Mouse (Mus musculus) right cerebral cortex, postnatal 10 days (tissue): ENCODE measurements around the gene Rdh12.
"Not testable (repeated sequence)": the region's sequence is repeated elsewhere in the genome, so short reads cannot be mapped to it uniquely, and the experiment has no call there.

ENCODE experiments used
- DNase-seq, 2 experiments: peaks; one replicate each; pipeline ENCODE4 v3.0.0; 2021; ENCODE audit warnings: low spot score in 2 of 2

The Rdh12 gene

DNA sequence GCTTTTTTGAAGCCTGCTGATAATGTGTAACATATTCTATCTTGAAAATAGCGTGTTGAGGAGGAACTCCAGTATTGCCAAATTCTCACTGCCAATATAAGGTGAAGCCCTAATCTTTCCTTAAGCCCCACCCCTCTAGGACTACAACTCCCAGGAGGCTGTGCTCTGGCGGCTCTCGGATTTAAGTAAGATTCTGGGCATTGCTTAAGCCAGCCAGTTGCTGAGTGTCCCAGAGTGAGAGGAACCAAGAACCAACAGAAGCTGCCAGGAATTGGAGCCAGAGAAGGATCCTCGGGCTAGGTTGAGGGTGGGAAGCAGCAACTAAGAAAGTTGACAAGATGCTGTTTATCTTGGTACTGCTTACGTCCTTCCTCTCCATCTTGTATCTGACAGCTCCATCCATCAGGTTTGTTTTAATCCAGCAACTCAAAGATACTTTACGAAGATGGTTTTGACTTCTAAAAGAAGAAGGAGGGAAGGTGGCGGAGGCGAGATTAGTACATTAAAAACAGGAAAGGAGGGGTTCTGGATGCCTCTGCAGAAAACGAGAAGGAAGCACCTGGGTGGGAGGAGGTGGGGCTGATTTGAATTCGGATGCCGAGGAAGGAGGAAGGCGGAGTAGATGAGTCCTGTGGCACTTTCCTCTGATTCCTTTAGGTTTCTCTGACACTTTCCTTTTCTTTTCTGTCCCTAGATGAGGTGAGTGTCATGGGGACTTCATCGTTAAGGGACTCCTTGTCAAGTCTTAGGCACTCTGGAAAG lies at the start of gene Rdh12:
Gene Rdh12, plus strand, starts transcription at position 212 of the 762 bp plus-strand sequence.
- peak; percentile 46 to 49 for DNase-seq

DNA sequence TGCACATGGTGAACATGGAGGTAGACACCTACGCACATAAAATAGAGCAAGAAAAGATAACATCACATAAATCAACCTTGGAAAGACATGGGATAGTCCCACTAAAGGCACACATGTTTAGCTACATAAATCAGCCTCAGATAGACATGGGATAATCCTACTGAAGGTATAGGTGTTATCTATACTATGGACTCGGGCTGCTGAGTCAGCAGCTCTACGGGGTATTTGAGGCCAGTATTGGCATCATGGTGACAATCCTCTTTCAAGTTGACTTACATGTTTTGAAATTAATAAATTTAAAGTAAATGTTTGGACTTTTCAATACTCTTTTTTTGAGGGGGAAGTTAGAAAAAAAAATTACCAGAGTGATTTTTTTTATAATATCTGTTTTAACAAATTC lies 45.8 kb upstream of the Rdh12 start:
- no peak for DNase-seq

DNA sequence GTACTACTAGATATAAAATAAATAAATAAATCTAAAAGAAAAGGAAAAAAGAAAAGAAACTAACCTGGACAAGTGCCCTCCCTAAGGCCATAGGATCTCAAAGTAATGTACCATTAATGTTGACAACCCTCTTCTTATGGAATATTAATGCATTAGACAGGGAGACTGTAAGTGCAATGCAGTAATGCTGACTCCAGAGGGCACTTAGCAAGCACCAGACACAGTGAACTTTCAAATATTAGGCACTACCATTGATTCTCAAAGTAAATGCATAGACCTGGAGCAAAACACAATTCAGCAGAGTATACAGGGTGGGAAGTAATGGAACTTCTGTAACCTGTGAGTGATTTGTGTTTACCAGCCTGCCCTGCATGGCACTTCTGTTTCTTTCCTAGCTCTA lies 39.5 kb upstream of the Rdh12 start:
- no peak for DNase-seq

DNA sequence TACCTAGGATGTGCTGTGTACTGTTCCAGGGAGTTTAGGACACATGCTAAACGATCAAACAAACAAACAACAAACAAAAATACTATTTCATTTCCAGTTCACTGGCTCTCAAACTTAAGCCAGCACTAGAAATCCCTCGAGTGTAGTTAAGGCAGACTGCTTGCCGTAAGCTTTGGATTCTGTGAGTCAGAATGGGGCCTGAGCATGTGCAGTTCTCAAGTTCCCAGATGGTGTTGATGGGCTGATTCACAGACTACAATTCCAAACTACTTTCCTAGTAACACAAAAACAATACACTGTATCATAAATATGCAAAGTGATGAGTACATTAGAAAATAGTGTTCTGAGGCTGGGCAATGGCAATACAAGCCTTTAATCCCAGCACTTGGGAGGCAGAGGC lies 38.3 kb upstream of the Rdh12 start:
- DNase-seq: no peak

DNA sequence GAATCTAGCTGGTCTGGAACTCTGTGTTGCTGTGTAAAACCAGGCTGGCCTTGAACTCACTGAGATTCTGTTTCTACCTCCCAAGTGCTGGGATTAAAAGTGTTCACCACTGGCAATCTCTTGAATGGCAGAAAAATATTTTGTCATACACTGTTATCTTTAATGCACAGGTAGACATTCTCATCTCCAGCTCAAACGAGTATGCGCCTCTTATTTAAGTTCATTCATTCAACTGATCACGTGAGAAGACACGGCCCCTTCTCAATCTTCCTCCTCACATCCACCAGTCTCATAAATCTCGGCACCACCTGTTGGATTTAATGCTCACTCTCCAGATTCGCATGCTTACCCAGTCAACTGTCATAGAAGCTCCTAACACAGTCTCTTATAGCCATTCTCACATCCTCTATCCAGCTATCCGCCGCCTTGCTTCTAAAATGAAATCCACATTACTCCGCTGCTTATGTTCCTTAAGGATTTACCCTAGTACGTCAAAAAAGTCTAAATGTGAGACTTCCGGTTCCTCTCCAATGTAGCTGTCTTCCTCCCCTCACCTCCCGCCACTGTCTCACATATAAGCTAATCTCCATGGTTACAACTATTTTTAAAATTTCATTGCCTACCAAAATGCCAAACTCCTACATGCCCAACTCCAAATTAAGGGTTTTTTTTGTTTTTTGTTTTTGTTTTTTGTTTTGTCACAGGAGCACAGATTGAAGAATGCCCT lies 37.3 kb upstream of the Rdh12 start:
- DNase-seq: peak in 1 of 2 experiments; percentile 47

DNA sequence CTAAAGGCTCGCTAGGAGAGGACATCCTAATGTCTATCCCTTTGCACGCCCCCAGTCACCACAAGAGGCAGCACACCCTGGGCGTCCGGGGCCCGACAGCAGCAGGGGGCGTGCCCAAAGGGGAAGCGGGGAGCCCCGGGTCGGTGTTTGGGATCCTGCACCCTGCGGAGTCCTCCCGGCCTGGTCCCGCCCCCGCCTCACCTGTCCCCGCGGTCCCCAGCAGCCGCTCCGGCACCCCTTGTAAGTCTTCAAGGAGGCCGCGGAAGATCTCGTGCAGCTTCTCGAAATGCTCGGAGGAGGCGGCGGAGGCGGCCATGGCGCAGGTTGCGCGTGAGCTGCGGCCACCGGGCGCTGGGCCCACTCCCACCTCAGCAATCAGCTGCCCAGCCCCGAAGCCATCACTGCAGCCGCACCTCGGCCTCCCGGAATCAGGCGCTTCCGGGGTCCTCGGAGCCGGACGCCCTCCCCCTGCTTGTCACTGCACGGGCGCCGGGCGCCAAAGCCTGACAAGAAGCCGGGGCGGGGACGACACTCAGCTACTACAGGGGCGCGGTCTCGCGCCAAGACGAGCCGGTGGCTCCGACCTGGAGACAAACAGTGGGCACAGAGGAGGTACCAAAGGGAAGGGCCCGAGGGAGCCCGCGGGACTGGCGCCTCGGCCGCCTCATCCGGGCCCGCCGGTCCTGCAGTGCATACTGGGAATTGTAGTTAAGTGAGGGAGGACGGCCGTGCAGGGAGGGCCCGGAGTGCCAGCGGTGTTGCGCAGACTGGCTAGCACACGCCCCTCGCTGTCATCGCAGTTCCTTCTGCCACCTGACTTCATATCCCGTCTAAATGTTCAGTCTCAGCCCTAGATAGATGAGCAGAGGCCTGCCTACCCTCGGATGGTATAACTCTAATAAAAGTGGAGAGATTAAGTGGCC lies 36.4 kb upstream of the Rdh12 start, which contains the start of gene Vti1b:
Gene Vti1b, minus strand, starts transcription at position 649 of the 923 bp plus-strand sequence.
- DNase-seq: peak; percentile 93 to 95

DNA sequence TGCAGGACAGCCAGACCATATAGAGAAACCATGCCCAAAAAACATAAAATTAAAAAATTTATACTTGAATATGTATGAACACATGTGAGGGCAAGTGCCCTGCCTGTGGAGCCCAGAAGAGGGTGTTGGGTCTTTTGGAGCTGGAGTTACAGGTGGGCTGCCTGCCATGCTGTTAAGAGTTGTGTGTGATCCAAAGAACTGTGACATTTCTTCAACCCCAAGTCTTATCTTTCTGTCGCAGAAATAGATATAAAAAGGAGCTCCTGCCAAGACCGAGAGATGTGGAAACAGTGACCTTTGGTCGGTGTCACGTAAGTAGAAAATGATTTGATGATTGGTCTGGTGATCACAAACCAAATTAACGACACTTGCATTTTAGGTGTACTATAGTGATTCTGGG lies 35.0 kb upstream of the Rdh12 start:
- DNase-seq: no peak

DNA sequence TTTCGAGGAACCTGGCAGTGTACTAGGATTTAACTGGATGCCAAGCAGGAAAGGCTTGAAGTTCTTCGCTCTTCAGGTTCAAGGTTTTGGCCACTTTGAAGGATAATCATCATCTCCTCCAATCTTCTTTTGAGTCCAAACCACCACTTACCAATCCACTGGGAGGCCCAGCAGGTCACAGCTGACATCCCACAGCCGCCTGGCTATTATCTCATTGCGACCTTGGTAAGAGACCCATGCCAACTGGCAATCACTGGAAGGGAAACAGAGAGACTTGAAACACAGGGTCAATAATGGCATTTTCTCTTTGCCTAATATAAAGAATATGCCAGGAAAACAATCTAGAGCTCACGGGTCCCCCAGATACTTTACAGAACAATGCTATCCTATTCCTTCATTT lies 32.7 kb upstream of the Rdh12 start:
- DNase-seq: no peak

DNA sequence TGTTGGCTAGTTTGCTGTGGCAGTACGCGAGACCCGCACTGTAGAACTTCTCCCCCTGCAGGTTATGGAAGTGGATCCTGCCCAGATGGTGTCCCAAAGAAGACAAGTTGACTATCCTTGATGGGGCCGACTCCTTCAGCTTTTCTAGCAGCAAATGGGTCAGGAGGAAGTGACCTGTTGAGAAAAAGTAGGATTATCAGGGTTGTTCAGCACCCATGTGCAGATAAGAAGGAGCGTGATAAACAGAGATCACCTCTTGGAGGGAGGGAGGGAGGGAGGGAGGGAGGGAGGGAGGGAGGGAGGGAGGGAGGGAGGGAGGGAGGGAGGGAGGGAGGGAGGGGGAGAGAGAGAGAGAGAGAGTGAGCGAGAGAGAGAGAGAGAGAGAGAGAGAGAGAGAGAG lies 23.6 kb upstream of the Rdh12 start:
- not testable (repeated sequence) for DNase-seq

DNA sequence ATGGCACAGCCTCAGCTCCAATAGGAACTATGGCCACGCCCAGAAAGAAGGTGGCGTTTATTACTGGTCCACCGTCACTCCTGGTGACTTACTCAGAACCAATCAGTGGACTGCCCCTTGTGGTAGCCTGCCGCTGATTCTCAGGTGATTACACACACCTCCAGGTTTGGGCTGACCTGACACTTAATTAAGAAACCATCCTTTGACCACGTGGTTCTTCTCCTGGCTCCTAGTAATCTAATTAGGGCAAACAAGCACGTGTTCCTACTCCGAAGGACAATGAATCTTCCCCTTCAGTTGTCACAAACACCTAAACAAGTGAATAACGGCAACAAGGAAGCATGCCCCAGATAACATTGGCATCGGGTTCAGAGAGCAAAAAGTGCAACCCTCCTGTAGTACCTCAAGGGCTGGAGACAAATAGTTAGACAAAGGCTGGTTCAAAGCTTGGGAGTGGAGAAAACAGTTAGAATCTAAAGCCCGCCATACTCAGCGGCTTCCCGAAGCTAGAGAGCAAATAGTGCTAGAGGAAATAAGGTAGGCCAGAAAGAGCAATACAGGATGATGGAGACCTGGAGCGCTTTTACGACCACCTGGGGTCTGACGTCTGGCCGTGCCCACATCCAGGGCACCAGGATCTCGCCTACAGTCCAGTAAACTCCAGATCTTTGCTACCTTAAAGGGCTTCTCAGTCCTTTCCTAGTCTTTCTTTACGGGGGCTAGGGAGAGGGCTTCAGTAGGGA lies 17.6 kb upstream of the Rdh12 start:
- peak; percentile 81 to 91 for DNase-seq

DNA sequence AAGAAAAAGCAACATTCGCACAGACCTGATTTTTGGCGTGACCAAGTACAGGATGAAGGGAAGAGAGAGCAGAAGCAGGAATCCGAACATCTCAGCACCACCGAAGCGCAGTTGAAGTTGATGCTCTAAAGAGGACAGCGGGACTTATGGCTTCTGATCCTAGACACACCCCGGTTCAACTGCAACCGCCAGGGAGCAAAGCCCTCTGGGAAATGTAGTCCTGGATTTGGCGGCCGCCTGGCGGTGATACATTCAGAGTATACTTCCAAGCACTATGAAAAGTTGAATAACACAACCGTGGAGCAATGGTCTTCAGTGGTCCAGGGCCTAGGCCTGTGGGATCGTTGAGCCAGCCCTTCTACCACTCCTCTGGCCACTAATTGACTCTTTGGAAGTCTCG lies 17.0 kb upstream of the Rdh12 start:
- DNase-seq: peak; percentile 85 to 87

DNA sequence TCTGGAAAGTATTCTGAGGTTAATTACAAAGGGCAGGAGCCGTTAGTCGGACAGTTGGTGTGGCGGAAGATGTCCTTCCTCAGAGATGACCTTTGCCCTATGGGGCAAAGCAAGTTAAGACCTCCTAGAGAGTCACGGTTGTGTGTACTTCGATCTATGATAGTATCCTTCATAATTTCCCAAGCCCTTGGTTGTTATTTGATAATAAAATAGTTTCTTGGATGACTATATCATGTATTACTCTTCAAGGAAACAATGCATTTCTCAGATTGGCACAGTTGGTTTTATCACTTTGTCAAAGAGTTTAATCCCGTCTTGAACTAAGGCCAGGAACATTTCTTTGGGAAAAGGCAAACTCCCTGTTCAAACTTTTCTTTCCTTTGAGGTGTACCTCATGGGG lies 16.5 kb upstream of the Rdh12 start, which contains the start of gene Rdh11:
Gene Rdh11, minus strand, starts transcription at position 101 of the 400 bp plus-strand sequence.
- DNase-seq: no peak

DNA sequence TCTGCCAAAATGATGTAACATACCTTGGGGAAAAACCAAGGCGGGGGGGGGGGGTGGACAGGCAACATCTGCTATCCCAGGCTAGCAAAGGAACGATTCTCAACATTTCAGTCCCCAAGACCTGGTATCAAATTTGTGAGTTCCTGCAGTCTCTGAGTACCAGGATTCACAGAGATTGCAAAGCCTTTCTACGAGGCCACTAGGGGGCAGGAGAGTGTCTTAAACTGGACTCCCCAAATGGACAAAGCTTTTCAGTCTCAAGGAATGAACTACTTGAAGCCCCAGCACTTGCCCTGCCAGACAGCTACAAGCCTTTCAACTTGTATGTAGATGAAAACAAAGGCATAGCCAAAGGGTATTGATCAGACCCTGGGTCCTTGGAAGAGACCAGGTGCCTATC lies 15.3 kb upstream of the Rdh12 start:
- peak; percentile 65 to 74 for DNase-seq

DNA sequence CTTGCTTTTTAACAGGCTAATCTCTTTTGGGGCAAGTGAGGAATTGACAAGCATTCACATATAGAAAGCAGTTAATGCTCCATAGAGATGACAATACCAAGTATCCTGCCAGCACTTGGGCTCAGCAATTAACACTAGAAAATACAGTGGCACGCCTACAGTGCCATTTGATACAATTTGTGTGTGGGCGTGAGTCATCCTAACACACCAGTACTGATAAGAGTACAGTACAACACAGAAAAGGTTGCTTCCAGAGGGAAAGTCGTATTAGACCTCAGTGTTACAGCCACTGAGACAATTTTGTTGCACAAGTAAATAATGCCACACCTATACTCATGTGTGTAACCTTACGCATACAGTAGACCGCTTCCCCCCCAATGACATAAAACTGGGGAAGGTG lies 11.6 kb upstream of the Rdh12 start:
- DNase-seq: no peak

DNA sequence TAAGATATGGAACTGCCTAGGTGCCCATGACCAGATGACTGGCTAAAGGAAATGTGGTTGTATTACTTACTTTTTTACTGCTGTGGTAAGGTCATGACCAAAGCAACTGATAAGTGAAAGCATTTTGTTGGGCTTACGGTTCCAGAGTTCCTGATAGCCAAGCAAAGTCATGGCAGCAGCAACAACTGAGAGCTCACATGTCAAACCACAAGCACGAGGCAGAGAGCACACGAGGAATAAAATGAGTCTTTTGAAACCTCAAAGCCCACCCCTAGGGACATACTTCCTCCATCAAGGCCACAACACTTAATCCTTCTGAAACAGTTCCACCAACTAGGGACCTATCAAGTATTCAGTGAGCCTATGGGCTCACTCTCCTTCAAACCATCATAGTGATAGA lies 6.8 kb upstream of the Rdh12 start:
- no peak for DNase-seq

DNA sequence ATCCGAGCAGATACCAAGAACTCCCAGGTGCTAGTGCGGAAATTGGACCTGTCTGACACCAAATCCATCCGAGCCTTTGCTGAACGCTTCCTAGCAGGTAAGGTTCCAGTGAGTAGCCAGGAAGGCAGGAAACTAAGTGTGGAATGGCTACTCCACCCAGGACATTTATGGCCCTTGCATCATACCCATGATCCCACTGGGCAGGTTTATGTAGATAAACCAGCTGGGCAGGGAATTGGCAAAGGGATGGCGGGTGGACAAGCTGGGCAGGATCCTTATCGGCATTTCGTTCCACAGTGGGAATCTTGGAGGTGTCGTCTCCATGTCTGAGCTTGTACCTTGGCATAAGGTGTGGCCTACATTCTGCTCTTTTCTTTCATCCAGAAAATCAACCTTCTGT lies 2.7 kb downstream of the Rdh12 start:
- no peak for DNase-seq

DNA sequence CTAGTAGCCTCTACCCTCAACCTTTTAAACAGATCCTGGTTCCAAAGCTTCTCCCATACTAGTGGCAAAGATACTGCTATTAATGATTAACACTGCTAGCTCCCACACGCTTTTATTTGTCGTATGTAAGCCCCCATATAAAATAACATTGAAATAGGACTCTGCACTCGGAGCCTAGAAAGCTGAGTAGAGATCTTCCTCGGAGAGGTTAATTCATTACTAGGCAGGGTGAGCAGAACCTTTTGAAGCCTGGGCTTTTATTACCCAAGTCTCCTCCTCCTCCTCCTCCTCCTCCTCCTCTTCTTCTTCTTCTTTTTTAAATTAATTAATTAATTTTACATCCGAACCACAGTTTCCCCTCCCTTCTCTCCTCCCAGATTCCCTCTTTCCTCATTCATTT lies 8.8 kb downstream of the Rdh12 start:
- DNase-seq: no peak

DNA sequence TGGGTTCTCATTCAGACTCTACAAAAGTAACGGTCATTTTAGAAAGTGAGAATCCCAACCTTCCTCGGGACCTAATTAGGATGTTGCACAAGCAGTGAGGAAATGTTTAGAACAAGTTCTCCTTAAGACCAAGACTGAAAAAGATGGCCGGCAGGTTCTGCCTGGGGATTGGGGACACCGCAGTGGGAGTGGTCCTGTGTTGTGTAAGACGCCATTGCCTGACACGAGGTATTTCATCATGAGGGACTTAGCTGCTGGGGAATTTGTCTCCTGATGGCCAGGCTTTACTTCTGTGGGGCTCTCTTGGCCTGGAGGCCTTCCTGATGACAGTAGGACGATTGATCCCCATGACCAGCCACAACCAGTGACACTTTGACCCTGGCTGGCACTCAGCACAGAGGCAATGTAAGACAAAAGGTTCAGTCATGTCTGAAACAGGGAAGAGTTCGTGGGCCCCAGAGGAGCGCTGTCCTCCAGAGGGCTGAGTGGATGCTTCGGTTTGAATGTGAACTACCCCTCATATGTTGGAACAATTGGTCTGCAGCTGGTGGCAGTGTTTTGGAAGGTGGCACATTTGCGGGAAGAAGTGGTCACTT lies 26.9 kb downstream of the Rdh12 start:
- no peak for DNase-seq

DNA sequence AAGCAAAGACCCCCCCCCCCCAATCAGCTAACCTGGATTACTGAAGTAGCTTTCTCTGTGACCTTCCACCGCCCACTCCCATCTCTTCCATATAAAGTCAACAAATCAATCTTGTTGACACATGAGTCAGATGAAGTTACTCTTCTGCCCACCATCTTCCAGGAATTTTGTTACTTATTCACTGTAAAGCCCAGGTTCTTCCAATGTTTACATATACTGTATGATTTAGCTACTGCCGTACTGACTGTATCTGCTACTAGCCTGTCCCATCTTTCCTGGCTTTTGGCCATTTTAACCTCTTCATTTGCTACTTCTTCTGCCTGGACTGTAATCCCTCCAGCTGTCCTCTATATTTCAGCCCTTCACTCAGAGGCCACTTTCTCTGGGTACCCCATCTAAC lies 33.3 kb downstream of the Rdh12 start:
- no peak for DNase-seq

DNA sequence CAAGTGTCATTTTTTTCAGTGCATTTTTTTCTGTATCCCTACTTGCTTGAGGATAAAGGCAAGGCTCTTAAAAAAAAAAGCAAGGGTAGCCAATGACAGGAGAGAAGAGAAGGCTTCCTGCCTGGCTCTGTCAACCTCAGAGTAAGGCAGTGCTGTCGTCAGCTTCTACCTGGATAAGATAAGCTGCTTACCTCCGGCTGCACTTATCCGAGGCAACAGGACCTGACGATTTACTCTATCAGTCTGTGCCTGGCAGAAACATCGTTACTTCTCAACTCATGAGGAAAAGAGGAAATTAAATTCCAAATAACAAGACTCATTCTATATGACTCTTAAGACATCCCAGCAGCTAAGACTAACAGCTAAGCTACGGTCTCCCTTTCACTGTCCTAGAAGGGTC lies 34.2 kb downstream of the Rdh12 start:
- DNase-seq: no peak

DNA sequence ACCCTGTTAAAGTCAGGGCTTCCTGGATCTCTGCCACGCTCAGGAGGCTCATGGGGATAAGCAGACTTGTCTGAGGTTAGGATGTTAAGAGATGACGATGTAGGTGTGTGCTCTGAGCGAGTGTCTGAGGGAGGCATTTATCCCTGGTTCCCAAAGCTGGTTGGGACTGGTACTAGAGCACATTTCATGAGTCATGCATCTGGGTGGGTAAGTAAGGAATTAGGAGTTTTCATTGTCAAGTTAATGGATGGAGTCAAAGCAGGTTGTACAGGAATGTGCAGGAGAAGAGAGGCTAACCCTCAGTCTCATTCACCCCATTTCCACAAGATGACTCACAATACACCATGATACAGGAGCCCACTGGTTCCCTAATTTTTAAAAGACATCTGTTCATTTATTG lies 39.4 kb downstream of the Rdh12 start:
- no peak for DNase-seq
